Mouse (Mus musculus) lung, adult 2 months (tissue): ENCODE measurements around the gene Rbp7. TPM values are rescaled to one million over a fixed set of nuclear protein-coding genes. Genes with fewer than 3 reads are reported as not detected.

ENCODE experiments used
- DNase-seq: peaks from one replicate; pipeline ENCODE4 v3.0.0; 2022
- H3K4me1 ChIP-seq: fragments of 200-500 bp; 2 replicates; pipeline ENCODE4 v1.6.1; 2011; ENCODE audit warnings: low read length; ENCODE audit not compliant: control insufficient read depth, insufficient read depth
- H3K4me3 ChIP-seq: fragments of 200-500 bp; replicated peaks from 2 replicates; pipeline ENCODE3; 2011; ENCODE audit warnings: low read depth, mild to moderate bottlenecking, control low read depth, low read length; ENCODE audit errors: extremely low read depth
- CTCF ChIP-seq: fragments of 200-500 bp; IDR thresholded peaks from 2 replicates; pipeline ENCODE4 v1.5.1; 2011; ENCODE audit warnings: mild to moderate bottlenecking, low read length, control low read depth; ENCODE audit not compliant: insufficient read depth
- POLR2A ChIP-seq: fragments of 200-500 bp; IDR thresholded peaks from 2 replicates; pipeline ENCODE4 v1.6.1; 2011; ENCODE audit warnings: low read depth, mild to moderate bottlenecking, control low read depth, low read length, borderline replicate concordance; ENCODE audit errors: extremely low read depth
- WGBS: fragments of 180-500 bp; shearing (Covaris S2); methylation state at CpG from one replicate; pipeline ENCODE4 v1.1.7; 2018; 5-methylcytosine and 5-hydroxymethylcytosine counted together
- polyA plus RNA-seq: library from polyadenylated mRNA; depleted of rRNA; stranded (reverse); fragments of >200 nt; gene quantifications from 2 replicates; pipeline ENCODE4 v1.2.3, GENCODE M21; 2012

The Rbp7 gene
- polyA plus RNA-seq, 1 experiment = 2.1 TPM

DNA sequence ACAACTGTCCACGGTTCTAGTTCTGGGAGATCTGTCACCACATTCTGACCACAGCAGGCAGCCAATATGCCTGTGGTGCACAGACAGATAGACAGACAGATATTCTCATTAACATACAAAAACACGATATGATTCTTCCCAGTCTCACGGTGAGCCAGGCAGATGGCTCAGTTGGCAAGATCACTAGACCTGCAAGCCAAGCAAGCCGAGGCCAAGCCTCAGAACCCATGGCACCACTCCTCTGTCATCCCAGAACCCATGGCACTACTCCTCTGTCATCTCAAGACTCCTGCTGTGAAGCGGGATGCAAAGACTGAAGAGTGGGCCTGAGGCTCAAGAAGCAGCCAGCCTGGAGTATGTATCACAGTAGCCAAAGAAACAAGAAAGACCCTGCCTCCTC is 25.2 kb downstream of the Rbp7 start:
- no peak for TF ChIP-seq CTCF
- TF ChIP-seq POLR2A = no peak
- Histone ChIP-seq H3K4me1 (peaks cover under 1% of the 10 kb centered on the region; the same call in 1 of the 2 replicates), H3K4me3 (no peak overlapping the region)
- no peak for DNase-seq
- 85% methylated on average over 5 of the region's 5 CpGs for WGBS

DNA sequence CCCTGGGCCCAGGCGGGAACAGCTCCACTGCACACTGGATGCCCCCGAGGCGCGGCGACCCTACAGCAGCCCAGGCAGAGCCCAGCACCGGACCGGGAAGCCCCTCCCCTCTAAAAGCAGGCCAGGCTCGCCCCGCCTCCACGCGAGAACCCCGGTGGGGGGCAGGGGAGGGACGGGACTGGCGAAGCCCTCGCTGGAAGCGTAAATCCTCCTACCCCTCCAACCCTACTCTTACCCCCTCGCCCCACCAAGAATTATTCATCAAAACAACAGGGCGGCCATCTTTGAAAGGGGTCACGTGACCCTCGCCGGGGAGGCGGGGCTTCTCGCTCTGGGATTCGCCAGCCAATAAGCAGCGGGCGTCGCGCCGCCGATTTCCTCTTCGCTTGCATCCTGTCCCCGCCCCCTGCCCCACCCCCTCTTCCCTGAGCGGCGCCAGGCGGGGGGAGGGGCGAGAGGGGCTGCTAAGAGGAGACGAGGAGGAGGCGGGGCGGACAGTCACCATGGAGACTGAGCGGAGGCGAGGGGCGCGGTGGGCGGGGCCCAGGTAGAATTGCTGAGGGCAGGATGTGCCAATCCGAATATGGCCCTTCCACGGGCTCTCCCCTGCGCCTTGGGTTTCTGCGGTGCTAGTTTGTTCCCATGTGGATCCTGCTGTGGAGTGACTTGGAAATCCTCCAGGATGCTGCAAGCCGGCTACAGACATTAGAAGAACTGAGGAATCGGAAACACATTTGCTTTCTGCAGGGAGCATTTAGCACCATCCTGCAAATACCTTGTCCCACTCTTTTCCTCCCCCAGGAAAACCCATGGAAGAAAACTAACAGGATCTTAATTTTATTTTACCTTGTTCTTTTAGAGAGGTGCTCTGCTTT is 28.2 kb downstream of the Rbp7 start, which contains the start of gene Ube4b:
Gene Ube4b, minus strand, starts transcription at position 425 of the 875 bp plus-strand sequence.
- peak within 1 kb of the TSS; percentile 97 for H3K4me3 ChIP-seq
- TF ChIP-seq POLR2A = peak; percentile 51; the same call in 1 of the 2 replicates
- TF ChIP-seq CTCF = no peak
- peaks cover 5% of the 10 kb centered on the region for H3K4me1 ChIP-seq
- DNase-seq = peak; percentile 91
- 2% methylated on average over 50 of the region's 50 CpGs for whole genome bisulfite sequencing

DNA sequence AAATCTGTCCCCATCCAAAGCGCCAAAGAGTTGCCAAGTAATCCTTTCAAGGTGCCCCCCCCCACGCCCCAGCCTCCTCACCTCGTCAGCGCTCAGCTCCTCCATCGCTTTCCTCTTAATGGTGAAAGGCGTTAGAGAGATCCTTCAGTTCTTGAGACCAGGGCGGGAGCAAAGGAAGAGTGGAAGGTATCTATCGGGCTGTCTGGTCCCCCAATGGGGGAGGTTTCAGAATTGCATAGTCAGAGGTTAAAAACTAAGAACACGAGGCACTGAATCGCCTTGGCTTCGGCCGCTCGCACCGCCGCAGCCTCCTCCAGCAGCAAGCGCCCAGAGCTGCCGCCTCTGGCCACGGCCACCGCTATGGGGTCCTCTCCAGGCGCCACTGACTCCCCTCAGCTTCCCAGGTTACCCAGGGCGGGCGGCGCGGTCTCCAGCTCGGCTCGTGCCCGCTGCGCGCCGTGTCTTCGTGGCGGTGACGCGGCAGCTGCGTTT is 28.9 kb downstream of the Rbp7 start:
- peak overlapping the region; percentile 97 for H3K4me3 ChIP-seq
- DNase-seq = no peak
- under 1% methylated on average over 35 of the region's 35 CpGs for WGBS
- peaks cover 5% of the 10 kb centered on the region for H3K4me1 ChIP-seq
- TF ChIP-seq CTCF (no peak), POLR2A (no peak)

DNA sequence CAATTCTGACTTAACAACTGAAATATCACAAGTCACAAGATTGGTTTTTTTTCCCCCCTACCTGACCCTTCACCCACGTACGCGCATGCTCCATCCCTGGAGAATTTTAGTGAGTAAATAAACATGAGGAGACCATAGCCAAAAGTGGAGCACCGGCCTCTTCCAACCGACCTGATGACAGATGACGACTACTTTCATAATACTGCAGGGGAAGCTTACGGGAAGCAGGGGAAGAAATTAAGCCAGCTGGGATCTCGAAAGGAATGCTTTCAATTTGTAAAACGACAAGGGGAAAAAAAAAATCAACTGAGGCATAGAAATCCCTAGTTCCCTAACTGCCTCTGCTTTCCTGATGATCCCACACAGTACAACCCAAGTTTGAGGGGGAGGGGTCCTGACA is 30.0 kb downstream of the Rbp7 start:
- TF ChIP-seq POLR2A (no peak), CTCF (no peak)
- WGBS = 8% methylated on average over 9 of the region's 9 CpGs
- Histone ChIP-seq H3K4me1 (peaks cover 5% of the 10 kb centered on the region), H3K4me3 (peak overlapping the region; percentile 24)
- DNase-seq = no peak

DNA sequence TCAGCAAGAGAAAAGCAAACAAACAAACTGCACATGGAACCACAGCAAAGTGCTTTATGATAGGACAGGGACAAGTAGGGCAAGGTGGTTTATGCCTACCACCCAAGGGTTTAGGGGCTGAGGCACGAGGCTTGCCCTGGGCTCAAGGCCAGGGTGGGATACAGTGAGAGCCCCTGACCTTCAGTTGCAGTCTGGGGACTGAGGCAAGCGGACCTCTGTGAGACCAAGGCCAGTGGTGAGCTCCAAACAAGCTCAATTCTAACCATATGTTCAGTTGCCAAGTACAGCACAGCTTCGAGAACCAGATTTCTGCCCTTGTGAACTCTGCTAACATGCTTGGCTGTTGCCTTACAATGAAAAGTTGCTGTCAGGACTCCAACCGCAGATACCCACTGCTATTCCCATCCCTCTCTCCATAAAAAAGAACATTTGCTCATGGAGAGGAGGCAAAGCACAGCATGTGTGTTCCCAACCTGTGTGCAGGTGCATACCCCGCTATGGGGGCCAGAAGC is 36.9 kb downstream of the Rbp7 start:
- WGBS = 73% methylated on average over 5 of the region's 5 CpGs
- Histone ChIP-seq H3K4me1 (peaks cover 17% of the 10 kb centered on the region), H3K4me3 (no peak overlapping the region)
- DNase-seq = no peak
- no peak for TF ChIP-seq POLR2A
- no peak for TF ChIP-seq CTCF

DNA sequence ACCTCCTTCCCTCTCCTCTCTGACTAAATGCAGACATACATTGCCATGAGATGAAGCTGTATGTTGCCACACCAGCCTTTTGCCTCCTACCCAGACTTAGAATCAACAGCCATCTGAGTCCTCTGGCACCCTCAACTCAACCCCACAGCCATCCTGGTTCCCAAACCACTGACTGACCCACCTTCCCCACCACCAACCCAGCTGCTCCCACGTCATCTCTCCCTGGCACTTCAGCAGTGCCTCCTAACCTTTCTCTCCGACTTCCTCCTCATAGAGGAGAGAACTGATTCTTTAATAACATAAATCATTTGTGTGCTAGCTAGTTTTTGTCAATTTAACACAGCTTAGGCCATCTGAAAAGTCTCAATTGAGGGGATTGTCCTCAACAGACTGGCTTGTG is 37.8 kb downstream of the Rbp7 start:
- TF ChIP-seq POLR2A (no peak), CTCF (no peak)

DNA sequence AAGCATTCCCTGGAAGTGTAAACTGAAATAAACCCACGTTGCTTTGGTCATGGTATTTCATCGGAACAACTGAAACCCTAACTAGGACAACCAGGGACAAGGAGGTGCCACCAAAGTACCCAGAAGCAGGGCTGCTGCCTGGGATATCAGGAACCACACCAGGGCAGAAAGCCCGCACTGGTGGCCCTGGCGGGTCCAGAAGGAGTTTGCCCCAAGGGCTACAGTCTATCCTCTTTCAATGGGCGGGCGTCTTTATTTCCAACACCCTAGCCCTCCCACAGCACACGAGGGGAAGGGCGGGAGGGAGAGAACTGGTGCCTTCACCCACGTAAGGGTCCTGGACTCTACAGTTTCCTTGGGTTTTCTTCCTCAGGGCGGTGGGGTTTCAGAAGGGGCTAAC is 38.4 kb downstream of the Rbp7 start:
- H3K4me3 ChIP-seq = no peak overlapping the region
- no peak for DNase-seq
- TF ChIP-seq CTCF = no peak
- TF ChIP-seq POLR2A = no peak
- peaks cover 16% of the 10 kb centered on the region for H3K4me1 ChIP-seq
- 69% methylated on average over 10 of the region's 10 CpGs for WGBS

More for the DNA sequence above, 37.8 kb downstream of the Rbp7 start:
- Histone ChIP-seq H3K4me1 (peaks cover 16% of the 10 kb centered on the region), H3K4me3 (no peak overlapping the region)
- DNase-seq = no peak
- 70% methylated on average over 2 of the region's 2 CpGs for WGBS

DNA sequence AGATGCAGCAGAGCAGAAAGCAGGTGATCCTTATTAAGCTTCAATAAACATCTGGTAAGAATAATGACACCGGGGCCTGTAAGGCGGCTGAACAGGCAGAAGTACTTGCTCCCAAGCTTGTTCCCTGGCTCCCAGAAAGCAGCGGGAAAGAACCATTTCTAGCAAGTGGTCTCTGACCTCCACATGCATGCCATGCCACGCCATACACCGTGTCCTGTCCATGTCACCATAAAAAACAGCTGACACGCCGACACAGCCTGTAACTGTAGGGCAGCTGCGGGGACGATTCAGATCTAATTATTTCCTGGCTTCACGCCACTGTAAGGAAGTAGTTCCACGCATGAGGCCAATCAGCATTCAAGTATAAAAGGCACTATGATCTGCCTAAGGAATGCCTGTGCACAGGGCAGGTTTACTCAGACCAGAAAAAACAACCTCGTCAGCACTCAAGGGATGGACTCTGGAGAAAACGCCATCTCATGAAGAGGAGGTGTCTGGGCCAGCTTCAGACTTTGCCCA is 39.1 kb downstream of the Rbp7 start:
- H3K4me3 ChIP-seq = no peak overlapping the region
- 28% methylated on average over 13 of the region's 13 CpGs for WGBS
- TF ChIP-seq CTCF = no peak
- TF ChIP-seq POLR2A = no peak
- DNase-seq = no peak
- H3K4me1 ChIP-seq = peaks cover 16% of the 10 kb centered on the region

DNA sequence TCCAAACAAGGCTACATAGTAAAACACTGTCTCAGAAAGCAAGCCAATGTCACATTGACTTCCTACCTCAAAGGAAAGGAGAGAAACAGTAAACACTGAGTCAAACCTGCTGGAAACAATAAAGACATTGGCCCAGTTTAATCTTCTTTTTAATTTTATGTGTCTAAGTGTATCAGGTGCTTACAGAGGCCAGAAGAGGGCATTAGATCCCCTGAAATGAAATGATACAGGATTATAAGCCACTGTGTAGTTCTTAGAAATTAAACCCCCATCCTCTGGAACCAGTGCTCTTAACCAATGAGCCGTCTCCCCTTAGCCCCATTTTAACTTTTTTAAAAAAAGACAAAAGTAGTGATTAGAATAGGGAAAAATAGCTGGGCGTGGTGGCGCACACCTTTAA is 40.5 kb downstream of the Rbp7 start:
- TF ChIP-seq POLR2A (no peak), CTCF (no peak)
- WGBS = 86% methylated on average over 3 of the region's 3 CpGs
- Histone ChIP-seq H3K4me3 (no peak overlapping the region), H3K4me1 (peaks cover 16% of the 10 kb centered on the region)
- DNase-seq = no peak

DNA sequence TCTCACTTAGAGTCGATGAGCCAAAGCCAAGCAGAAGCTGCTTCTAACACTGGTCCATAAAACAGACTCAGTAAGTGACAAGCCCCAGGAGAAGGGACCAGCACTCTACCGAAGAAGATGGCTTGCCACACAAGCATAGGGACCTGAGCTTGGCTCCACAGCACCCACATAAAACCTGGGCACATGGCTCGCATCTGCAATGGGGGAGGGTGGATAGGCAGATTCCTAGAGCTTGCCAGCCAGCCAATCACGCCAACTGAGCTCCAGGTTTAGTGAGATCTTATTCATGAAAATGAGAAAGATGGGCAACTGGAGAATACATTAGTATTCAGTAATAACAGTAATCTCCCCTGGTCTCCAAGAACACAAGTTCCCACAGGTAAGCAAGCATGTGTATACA is 45.0 kb downstream of the Rbp7 start:
- WGBS = 94% methylated on average over 4 of the region's 4 CpGs

More for the DNA sequence above, 45.0 kb downstream of the Rbp7 start:
- DNase-seq = no peak
- Histone ChIP-seq H3K4me1 (no peaks in the 10 kb centered on the region), H3K4me3 (no peak overlapping the region)
- no peak for TF ChIP-seq CTCF
- TF ChIP-seq POLR2A = no peak
